Mouse (Mus musculus): Measurements from ENCODE around the gene Dmxl2. TPM values are rescaled to one million over a fixed set of nuclear protein-coding genes. Genes with fewer than 3 reads are reported as not detected.

Dmxl2 gene
- total RNA-seq (2014; rRNA removed) (108 and 129 TPM in 2 replicates), polyA plus RNA-seq (2015; fragmentation: Nextera tagmentation; extraction: Ambion mirVana) (23.6 and 39.7 TPM in 2 replicates)

DNA sequence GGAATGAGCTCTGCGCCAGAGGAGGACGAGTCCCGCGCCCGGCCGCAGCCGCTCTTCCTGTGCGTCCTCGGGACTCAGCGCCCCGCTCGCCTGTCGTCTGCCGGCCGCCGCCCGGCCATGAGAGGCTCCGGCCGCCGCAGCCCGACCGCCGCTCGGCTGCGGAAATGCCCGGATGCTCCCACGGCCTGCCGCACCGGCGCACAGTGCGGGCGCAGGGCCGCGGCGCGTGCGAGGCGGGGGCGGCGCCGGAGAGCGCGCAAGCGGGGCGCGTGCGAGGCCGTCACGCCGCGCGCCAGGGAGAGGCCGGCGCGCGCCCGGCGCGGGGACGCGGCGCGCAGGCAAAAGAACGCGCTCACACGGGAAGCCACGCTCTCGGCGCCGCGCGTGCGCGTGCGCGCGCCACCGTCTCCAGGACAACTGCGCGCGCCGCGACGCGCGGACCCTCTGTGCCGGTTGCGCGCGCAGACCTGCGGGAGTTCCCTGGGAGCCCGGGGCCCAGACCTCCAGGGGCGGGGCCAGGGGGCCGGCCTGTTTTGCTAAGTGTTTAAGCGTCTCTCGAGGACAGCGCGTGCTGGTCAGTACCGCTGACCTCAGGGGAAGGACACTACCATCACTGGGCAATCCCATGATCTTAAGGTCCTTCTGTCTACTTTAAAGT is at the start of gene Dmxl2:
Gene Dmxl2, minus strand, starts transcription at position 174 of the 658 bp plus-strand sequence.
- H3K27ac ChIP-seq (ENCODE audit: low read depth, low read length): peak within 1 kb of the TSS; percentile 92
- DNase-seq (peak; percentile 98), ATAC-seq (peak; percentile 96)
- WGBS: 2% methylated on average over 88 of the region's 99 CpGs
- H3K4me3 ChIP-seq (ENCODE audit: low read depth, low read length): peak within 1 kb of the TSS; percentile 90
- no peaks in the 10 kb centered on the region for H3K36me3 ChIP-seq (ENCODE audit: insufficient read depth)
- no peaks in the 10 kb centered on the region for H3K27me3 ChIP-seq (ENCODE audit: insufficient read depth, low read length)
- peak within 1 kb of the TSS; percentile 92 for H3K9ac ChIP-seq
- H3K9me3 ChIP-seq (ENCODE audit: low read length): no peaks in the 10 kb centered on the region
- peaks cover 14% of the 10 kb centered on the region for H3K4me1 ChIP-seq (ENCODE audit: insufficient read depth)
- no peak for TF ChIP-seq CTCF (IDR thresholded peaks at IDR 0.05; ENCODE audit: low read depth)
- H3K4me2 ChIP-seq (ENCODE audit: low read depth): peak within 1 kb of the TSS; percentile 76

- no peaks in the 10 kb centered on the region for H3K9me3 ChIP-seq (ENCODE audit: low read length)
- peaks cover 24% of the 10 kb centered on the region for H3K36me3 ChIP-seq (ENCODE audit: insufficient read depth)
- no peaks in the 10 kb centered on the region for H3K27me3 ChIP-seq (ENCODE audit: insufficient read depth, low read length)
- H3K4me3 ChIP-seq (ENCODE audit: low read depth, low read length): no peak overlapping the region
- H3K9ac ChIP-seq: no peak overlapping the region
- TF ChIP-seq CTCF (IDR thresholded peaks at IDR 0.05; ENCODE audit: low read depth): no peak
- H3K4me1 ChIP-seq (ENCODE audit: insufficient read depth): no peaks in the 10 kb centered on the region
- H3K27ac ChIP-seq (ENCODE audit: low read depth, low read length): no peak overlapping the region
- ATAC-seq: no peak
- H3K4me2 ChIP-seq (ENCODE audit: low read depth): no peak overlapping the region
- no peak for DNase-seq
- WGBS: 88% methylated on average over 6 of the region's 6 CpGs
Observed at GRCm38 (mm10) chr9:54549433-54549832, 48.0 kb upstream of the Dmxl2 start.

- Histone ChIP-seq H3K27me3 (ENCODE audit: insufficient read depth, low read length) (no peaks in the 10 kb centered on the region), H3K27ac (ENCODE audit: low read depth, low read length) (no peak overlapping the region), H3K4me2 (ENCODE audit: low read depth) (no peak overlapping the region), H3K36me3 (ENCODE audit: insufficient read depth) (peaks cover 28% of the 10 kb centered on the region; the same call in 1 of the 2 replicates), H3K4me3 (ENCODE audit: low read depth, low read length) (no peak overlapping the region), H3K9ac (no peak overlapping the region), H3K9me3 (ENCODE audit: low read length) (no peaks in the 10 kb centered on the region), H3K4me1 (ENCODE audit: insufficient read depth) (no peaks in the 10 kb centered on the region)
- WGBS: 14% methylated on average over 5 of the region's 5 CpGs
- peak; percentile 73 for TF ChIP-seq CTCF (IDR thresholded peaks at IDR 0.05; ENCODE audit: low read depth)
- DNase-seq: no peak
- ATAC-seq: 0 out of 2 replicates have a peak, but pooled peaks have one; percentile 18
Observed at GRCm38 (mm10) chr9:54547536-54547935, 46.1 kb upstream of the Dmxl2 start.

- H3K27me3 ChIP-seq (ENCODE audit: insufficient read depth, low read length): no peaks in the 10 kb centered on the region
- TF ChIP-seq CTCF (IDR thresholded peaks at IDR 0.05; ENCODE audit: low read depth): no peak
- no peak for ATAC-seq
- no peak for DNase-seq
- no peak overlapping the region for H3K4me3 ChIP-seq (ENCODE audit: low read depth, low read length)
- no peak overlapping the region for H3K27ac ChIP-seq (ENCODE audit: low read depth, low read length)
- H3K9me3 ChIP-seq (ENCODE audit: low read length): no peaks in the 10 kb centered on the region
- no peak overlapping the region for H3K9ac ChIP-seq
- no peak overlapping the region for H3K4me2 ChIP-seq (ENCODE audit: low read depth)
- H3K4me1 ChIP-seq (ENCODE audit: insufficient read depth): no peaks in the 10 kb centered on the region
- H3K36me3 ChIP-seq (ENCODE audit: insufficient read depth): peaks cover 28% of the 10 kb centered on the region; the same call in 1 of the 2 replicates
- WGBS: 91% methylated on average over 4 of the region's 4 CpGs
Observed at GRCm38 (mm10) chr9:54544954-54545315, 43.5 kb upstream of the Dmxl2 start.

DNA sequence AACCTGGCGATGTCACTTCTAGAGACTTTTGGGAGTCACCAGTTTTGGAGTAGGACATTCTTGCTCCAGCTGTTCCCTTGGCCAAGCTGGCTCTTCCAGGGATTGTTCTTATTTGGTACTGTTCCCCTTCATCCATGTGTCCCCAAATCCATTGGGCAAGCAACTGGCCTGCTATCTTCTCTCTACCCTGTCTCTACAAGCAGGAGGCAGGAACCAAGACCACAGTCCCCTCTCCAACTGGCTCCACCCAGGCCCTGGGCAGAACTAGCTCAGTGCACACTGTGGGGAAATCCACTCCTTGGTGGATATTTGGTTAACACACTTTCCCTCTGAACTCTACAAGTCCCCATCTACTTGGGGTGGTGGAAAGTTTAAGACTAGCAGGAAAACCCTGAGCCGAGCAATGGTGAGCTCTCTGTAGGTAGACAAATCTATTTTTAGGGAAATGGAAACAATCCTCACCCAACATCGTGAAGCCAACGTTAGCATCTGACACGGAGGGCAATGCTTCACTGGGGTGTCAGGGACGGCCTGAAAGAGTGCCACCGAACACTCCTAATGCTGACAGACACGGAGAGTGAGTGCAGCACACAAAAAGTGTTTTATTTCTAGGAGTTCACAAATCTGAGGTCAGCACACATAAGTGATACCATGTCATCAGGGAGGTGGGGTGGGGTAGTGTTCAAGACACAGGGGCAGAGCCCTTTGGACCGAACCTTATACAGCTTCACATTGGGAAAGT is 43.0 kb upstream of the Dmxl2 start:
- WGBS: 87% methylated on average over 9 of the region's 9 CpGs
- H3K27ac ChIP-seq (ENCODE audit: low read depth, low read length): no peak overlapping the region
- H3K9ac ChIP-seq: no peak overlapping the region
- H3K4me2 ChIP-seq (ENCODE audit: low read depth): no peak overlapping the region
- H3K36me3 ChIP-seq (ENCODE audit: insufficient read depth): peaks cover 28% of the 10 kb centered on the region; the same call in 1 of the 2 replicates
- H3K27me3 ChIP-seq (ENCODE audit: insufficient read depth, low read length): no peaks in the 10 kb centered on the region
- no peaks in the 10 kb centered on the region for H3K4me1 ChIP-seq (ENCODE audit: insufficient read depth)
- DNase-seq (no peak), ATAC-seq (no peak)
- no peak for TF ChIP-seq CTCF (IDR thresholded peaks at IDR 0.05; ENCODE audit: low read depth)
- H3K9me3 ChIP-seq (ENCODE audit: low read length): no peaks in the 10 kb centered on the region
- no peak overlapping the region for H3K4me3 ChIP-seq (ENCODE audit: low read depth, low read length)

- no peak for ATAC-seq
- DNase-seq: no peak
Observed at GRCm38 (mm10) chr9:54540801-54541200, 39.4 kb upstream of the Dmxl2 start.

GRCm38 (mm10) chr9:54538684-54539083 is 37.3 kb upstream of the Dmxl2 start, which contains the start of gene Sh2d7:
Gene Sh2d7 (plus strand): TSS chr9:54538984.
- DNase-seq (no peak), ATAC-seq (no peak)
- Histone ChIP-seq H3K4me2 (ENCODE audit: low read depth) (no peak within 1 kb of the TSS), H3K9me3 (ENCODE audit: low read length) (no peaks in the 10 kb centered on the region), H3K36me3 (ENCODE audit: insufficient read depth) (no peaks in the 10 kb centered on the region), H3K4me3 (ENCODE audit: low read depth, low read length) (no peak within 1 kb of the TSS), H3K4me1 (ENCODE audit: insufficient read depth) (peaks cover 14% of the 10 kb centered on the region; the same call in 1 of the 2 replicates), H3K27me3 (ENCODE audit: insufficient read depth, low read length) (no peaks in the 10 kb centered on the region), H3K27ac (ENCODE audit: low read depth, low read length) (no peak within 1 kb of the TSS), H3K9ac (no peak within 1 kb of the TSS)
- WGBS: 95% methylated on average over 14 of the region's 14 CpGs
- TF ChIP-seq CTCF (IDR thresholded peaks at IDR 0.05; ENCODE audit: low read depth): no peak

More at GRCm38 (mm10) chr9:54540801-54541200, 39.4 kb upstream of the Dmxl2 start:
- 69% methylated on average over 5 of the region's 5 CpGs for WGBS
- H3K9ac ChIP-seq: no peak overlapping the region
- no peak for TF ChIP-seq CTCF (IDR thresholded peaks at IDR 0.05; ENCODE audit: low read depth)
- no peaks in the 10 kb centered on the region for H3K9me3 ChIP-seq (ENCODE audit: low read length)
- no peaks in the 10 kb centered on the region for H3K27me3 ChIP-seq (ENCODE audit: insufficient read depth, low read length)
- no peak overlapping the region for H3K4me3 ChIP-seq (ENCODE audit: low read depth, low read length)
- no peak overlapping the region for H3K4me2 ChIP-seq (ENCODE audit: low read depth)
- no peak overlapping the region for H3K27ac ChIP-seq (ENCODE audit: low read depth, low read length)
- H3K36me3 ChIP-seq (ENCODE audit: insufficient read depth): peaks cover 15% of the 10 kb centered on the region; the same call in 1 of the 2 replicates
- H3K4me1 ChIP-seq (ENCODE audit: insufficient read depth): peaks cover 14% of the 10 kb centered on the region; the same call in 1 of the 2 replicates

Data from forebrain, postnatal 0 days (tissue).